Mouse (Mus musculus) kidney, embryonic 16.5 days (tissue): Measurements from ENCODE around the gene Orc3. TPM values are rescaled to one million over a fixed set of nuclear protein-coding genes. Genes with fewer than 3 reads are reported as not detected.

Experiments used
- ATAC-seq: fragments of 200-750 bp; cut with Nextera tagmentation; 2 replicates; pipeline ENCODE4 v1.8.0; 2017; ENCODE audit warnings: moderate TSS enrichment; ENCODE audit not compliant: low FRiP score, low TSS enrichment
- H3K27ac ChIP-seq: fragments of 300-500 bp; sonication (generic); 2 replicates; pipeline ENCODE4 v1.5.1; 2014; ENCODE audit warnings: low read length
- H3K27me3 ChIP-seq: fragments of 300-500 bp; sonication (generic); 2 replicates; pipeline ENCODE4 v1.6.1; 2014; ENCODE audit warnings: low read length, control low read depth, mixed read lengths; ENCODE audit not compliant: insufficient read depth
- H3K36me3 ChIP-seq: fragments of 300-500 bp; sonication (generic); 2 replicates; pipeline ENCODE4 v1.6.1; 2014; ENCODE audit warnings: low read length, control low read depth, mixed read lengths; ENCODE audit not compliant: insufficient read depth
- H3K4me1 ChIP-seq: fragments of 300-500 bp; sonication (generic); 2 replicates; pipeline ENCODE4 v1.6.1; 2014; ENCODE audit warnings: low read length, control low read depth, mixed read lengths; ENCODE audit not compliant: insufficient read depth
- H3K4me2 ChIP-seq: fragments of 300-500 bp; sonication (generic); replicated peaks from 2 replicates; pipeline ENCODE4 v1.6.1; 2014; ENCODE audit warnings: low read depth, low read length
- H3K4me3 ChIP-seq: fragments of 300-500 bp; sonication (generic); 2 replicates; pipeline ENCODE4 v1.5.1; 2014; ENCODE audit warnings: mild to moderate bottlenecking, low read length
- H3K9ac ChIP-seq: fragments of 300-500 bp; sonication (generic); replicated peaks from 2 replicates; pipeline ENCODE4 v1.6.1; 2014; ENCODE audit warnings: low read length
- H3K9me3 ChIP-seq: fragments of 300-500 bp; sonication (generic); 2 replicates; pipeline ENCODE4 v1.6.1; 2016; ENCODE audit warnings: low read length, control low read depth
- WGBS: fragments of 180-500 bp; shearing (Covaris S2); extraction: QIAGEN DNeasy Blood & Tissue Kit; methylation state at CpG from one replicate; pipeline ENCODE4 v1.1.7; 2014; 5-methylcytosine and 5-hydroxymethylcytosine counted together
- polyA plus RNA-seq: library from polyadenylated mRNA; unstranded; fragments of >200 nt; fragmentation: Nextera tagmentation; extraction: Ambion mirVana; gene quantifications from 2 replicates; pipeline ENCODE4 v1.2.1, GENCODE M21; 2015

Gene Orc3
- polyA plus RNA-seq, 1 experiment from 2014 or later = 91.0 TPM

DNA sequence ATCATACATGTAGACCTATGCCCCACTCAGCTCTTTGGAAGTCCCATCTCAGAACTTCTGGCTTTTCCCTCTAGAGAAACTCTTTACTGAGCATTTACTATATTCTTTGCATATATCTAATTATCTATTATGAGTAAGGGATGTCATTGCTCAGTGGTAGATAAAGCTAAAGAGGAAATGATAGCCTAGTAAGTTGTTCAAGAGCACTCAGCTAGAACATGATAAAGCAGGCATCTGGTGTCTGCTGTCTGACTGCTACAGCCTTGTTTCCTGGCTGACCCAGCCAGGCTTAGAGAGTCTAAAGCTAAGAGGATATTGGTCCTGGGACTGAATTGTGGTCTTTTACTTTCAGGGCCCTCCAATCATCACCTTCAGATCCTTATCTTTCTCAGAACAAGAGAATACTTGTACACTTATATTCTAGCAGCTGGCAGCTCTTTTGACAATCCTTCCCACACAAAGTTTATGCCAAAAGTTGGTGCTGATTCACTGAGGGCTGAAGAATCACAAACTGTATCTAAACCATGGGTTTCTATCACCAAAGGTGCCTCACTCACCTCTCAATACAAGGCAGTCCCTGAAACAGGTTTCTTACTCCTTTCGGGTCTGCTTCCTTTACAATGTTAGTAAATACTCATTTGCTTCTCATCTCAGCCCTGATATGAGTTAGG lies 86.2 kb downstream of the Orc3 start:
- 82% methylated on average over 1 of the region's 1 CpGs for WGBS
- H3K4me1 ChIP-seq = no peaks in the 10 kb centered on the region
- H3K27me3 ChIP-seq = no peaks in the 10 kb centered on the region
- H3K4me2 ChIP-seq = no peak overlapping the region
- no peaks in the 10 kb centered on the region for H3K36me3 ChIP-seq
- no peaks in the 10 kb centered on the region for H3K9me3 ChIP-seq
- ATAC-seq = no peak
- no peak overlapping the region for H3K9ac ChIP-seq
- no peak overlapping the region for H3K27ac ChIP-seq
- H3K4me3 ChIP-seq = no peak overlapping the region

DNA sequence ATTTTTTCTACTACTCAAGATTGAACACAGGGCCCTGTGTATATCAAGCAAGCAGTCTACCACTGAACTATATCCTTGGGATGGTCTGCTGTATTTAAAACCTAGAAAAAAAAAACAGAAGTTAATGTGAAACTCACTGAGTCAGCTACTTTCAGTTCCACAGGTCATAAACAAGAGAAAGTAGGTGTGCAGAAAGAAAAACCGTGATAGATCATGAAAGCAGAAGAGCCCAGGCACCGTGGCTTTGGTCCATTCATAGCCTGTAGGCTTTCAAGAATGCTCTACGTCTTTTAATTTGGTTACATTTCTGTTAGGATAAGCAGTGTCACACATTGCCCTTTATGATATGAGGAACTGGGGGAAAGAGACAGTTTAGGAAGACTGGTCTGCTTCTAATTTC lies 88.0 kb downstream of the Orc3 start:
- Histone ChIP-seq H3K9ac (no peak overlapping the region), H3K36me3 (no peaks in the 10 kb centered on the region), H3K4me2 (no peak overlapping the region), H3K27me3 (no peaks in the 10 kb centered on the region), H3K4me3 (no peak overlapping the region), H3K9me3 (no peaks in the 10 kb centered on the region), H3K4me1 (no peaks in the 10 kb centered on the region), H3K27ac (no peak overlapping the region)
- ATAC-seq = no peak
- WGBS = 88% methylated on average over 3 of the region's 3 CpGs

DNA sequence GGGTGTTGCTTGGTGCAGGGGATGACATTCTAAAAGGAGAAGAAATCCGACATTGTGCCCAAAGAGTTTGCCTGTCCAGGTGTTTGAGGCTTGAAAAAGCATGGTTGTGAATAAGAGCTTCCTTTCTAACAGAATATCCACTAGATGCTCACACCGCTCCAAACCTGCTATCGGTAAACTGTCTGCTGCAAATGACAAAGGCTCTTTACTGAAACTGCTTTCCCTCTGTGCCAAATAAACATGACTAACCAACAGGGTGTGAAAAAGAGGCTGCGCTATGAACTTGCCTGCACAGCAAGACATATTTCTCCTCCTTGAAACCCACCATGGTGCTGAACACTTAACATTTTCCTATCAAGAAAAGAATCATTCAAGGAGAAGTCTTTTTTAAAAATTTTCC lies 91.2 kb downstream of the Orc3 start:
- Histone ChIP-seq H3K4me1 (no peaks in the 10 kb centered on the region), H3K9ac (no peak overlapping the region), H3K9me3 (no peaks in the 10 kb centered on the region), H3K4me3 (no peak overlapping the region), H3K27me3 (no peaks in the 10 kb centered on the region), H3K27ac (no peak overlapping the region), H3K4me2 (no peak overlapping the region), H3K36me3 (no peaks in the 10 kb centered on the region)
- ATAC-seq = no peak
- WGBS = 85% methylated on average over 4 of the region's 4 CpGs

DNA sequence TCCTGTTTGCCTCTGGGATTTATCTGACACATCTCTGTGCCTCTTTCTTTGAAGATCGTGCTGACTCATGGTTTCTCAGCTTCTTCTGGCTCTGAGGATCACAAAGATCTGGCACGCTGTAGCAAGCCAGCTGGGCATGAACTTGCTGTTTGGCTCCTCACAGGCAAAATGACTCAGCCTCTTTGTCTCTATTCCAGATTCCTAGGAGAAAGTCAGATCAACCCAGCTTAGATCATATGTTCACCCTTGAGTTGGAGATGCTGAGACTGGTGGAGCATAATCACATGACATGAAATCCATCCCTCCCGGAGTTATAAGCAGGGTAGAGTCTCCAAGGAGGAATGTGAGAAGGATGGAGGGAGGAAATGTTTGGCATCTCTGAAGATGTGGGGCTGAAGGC lies 91.9 kb downstream of the Orc3 start:
- Histone ChIP-seq H3K4me1 (no peaks in the 10 kb centered on the region), H3K4me3 (no peak overlapping the region), H3K4me2 (no peak overlapping the region), H3K27ac (no peak overlapping the region), H3K36me3 (no peaks in the 10 kb centered on the region), H3K27me3 (no peaks in the 10 kb centered on the region), H3K9ac (no peak overlapping the region), H3K9me3 (no peaks in the 10 kb centered on the region)
- WGBS = 70% methylated on average over 3 of the region's 3 CpGs
- no peak for ATAC-seq

Other genes starting within 250 kb of the Orc3 start
- 25.4 and 36.1 TPM in 2 replicates for gene Akirin2, start 64.0 kb downstream of the Orc3 start, polyA plus RNA-seq
- gene Rars2, start within 50 bp of the Orc3 start, polyA plus RNA-seq = 74.3 and 75.2 TPM in 2 replicates
- 76.3 and 81.1 TPM in 2 replicates for gene Slc35a1, start 72.5 kb upstream of the Orc3 start, polyA plus RNA-seq
- 1.5 and 1.7 TPM in 2 replicates for gene Cfap206, start 115.3 kb upstream of the Orc3 start, polyA plus RNA-seq
- not detected in 2 replicates for gene Gm136, start 141.3 kb upstream of the Orc3 start, polyA plus RNA-seq
- gene Smim8, start 163.5 kb upstream of the Orc3 start, polyA plus RNA-seq = 44.0 and 44.4 TPM in 2 replicates